Mouse (Mus musculus): Measurements from ENCODE around the gene Lix1.
A peak's percentile ranks its signal among the peaks of the same experiment; 100 is the strongest.
"Not testable (repeated sequence)": the region's sequence is repeated elsewhere in the genome, so short reads cannot be mapped to it uniquely, and the experiment has no call there.

Lix1 gene

DNA sequence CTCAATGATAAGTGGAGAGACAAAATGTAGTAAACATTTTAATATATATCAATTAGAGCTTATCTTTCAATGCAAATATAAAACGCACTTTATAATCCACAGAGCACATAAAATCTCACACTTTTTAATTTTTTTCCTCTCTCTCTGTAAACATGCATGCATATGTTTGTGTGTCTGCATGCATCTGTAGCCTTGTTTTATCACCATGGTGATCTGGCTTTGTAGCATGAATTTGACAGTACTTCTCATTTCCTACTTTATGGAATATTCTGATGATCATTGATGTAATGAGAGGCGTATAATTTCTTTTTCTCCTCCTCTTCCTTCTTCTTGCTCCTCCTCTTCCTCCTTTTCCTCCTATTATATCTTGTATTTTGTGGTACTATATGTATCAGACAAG lies 9.7 kb downstream of the Lix1 start:
- no peak for DNase-seq (ENCODE audit: low read depth)

DNA sequence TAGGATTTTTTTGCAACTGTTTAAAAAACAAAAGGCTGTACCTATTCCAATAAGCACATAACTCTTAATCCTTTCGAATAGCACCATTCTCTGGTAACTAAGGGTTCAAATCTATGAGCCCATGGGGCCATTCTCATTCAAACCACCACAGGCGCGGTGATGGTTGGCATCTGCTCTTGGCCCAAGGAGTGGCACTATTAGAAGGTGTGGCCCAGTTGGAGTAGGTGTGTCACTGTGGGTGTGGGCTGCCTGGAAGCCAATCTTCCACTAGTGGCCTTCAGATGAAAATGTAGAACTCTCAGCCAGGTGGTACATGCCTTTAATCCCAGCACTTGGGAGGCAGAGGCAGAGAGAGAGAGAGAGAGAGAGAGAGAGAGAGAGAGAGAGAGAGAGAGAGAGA lies 11.7 kb downstream of the Lix1 start:
- DNase-seq (ENCODE audit: low read depth) = no peak

DNA sequence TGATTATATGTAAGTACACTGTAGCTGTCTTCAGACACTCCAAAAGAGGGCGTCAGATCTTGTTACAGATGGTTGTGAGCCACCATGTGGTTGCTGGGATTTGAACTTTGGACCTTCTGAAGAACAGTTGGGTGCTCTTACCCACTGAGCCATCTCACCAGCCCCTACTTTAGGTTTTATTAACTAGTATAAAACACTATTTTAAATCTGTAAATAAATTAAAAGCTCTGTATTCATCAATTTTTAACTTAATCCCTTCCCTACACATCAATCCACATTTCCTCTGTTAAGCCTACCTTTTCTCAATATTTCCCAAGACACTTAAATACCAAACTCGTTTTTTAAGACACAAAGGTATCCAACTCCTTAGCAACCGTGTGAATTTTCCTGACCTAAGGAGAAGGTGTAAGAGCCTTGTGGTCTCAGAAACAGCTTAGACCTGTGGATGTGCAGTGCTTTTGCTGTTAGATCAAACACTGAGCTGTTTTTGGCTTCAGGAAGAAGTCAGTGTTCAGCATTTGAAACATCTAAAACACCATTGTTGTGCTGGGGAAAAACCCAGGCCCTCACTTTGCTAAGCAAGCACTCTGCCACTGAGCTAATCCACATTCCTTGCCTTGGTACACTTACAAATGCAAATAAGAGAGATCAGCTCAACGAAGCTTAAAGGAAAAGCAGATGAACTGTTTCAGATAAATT lies 22.3 kb downstream of the Lix1 start:
- DNase-seq (ENCODE audit: low read depth) = peak; percentile 28

DNA sequence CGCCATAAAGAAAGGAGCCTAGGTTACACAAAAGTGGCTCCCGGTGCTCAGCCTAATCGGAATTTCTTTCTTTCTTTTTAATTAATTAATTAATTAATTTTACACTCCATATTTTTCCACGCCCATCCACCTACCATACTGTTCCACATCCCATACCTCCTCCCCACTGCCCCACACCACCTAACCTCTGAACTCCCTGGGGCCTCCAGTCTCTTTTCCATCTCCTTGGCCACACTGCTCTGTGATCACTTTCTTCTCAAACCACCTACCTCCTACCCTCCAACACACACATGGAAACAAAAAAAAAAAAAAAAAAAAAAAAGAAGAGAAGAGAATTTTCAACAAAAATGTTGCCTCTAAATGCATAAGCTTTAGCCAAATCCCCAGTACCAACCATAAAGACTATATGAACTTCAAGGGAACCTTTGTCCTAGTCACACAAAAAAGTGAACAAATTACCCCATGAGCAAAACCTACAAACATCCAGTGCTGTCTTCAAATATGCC lies 22.9 kb downstream of the Lix1 start:
- DNase-seq (ENCODE audit: low read depth) = no peak

DNA sequence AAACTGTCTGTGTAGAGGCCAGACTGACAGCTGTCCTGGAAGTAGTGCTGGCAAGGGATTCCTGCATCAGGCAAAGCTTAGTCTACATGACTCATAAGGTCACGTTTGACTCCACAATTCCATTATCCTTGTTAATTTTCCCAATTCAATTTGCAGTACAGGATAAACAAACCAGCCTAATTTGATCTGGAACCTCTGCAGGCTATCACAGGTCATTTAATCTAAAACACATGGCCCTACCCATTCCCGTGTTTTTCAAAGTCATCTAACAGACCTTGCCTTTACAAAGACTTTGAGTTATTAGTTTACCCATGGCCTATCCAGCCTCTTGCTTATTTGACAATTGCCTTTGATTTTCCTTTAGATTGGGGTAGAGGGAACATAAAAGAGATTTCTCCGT lies 23.4 kb downstream of the Lix1 start:
- no peak for DNase-seq (ENCODE audit: low read depth)

DNA sequence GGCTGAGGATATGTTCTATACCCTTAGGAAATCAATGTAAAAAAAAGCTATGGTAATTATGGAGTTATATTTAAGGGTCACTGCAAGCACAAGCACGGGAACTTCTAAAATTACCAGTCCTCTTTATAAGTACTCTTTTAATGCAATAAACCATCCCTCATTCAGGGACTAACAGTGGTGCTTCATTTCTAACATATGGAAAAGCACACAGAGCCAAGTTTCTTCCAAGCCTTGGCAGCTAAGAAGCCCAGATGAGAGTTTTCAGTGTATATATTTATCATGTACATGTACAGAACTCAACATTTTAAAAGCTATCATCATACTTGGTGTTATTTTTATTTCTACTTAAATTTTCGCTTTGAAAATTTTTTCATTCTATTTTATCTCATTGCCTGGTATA lies 26.4 kb downstream of the Lix1 start:
- no peak for DNase-seq (ENCODE audit: low read depth)

DNA sequence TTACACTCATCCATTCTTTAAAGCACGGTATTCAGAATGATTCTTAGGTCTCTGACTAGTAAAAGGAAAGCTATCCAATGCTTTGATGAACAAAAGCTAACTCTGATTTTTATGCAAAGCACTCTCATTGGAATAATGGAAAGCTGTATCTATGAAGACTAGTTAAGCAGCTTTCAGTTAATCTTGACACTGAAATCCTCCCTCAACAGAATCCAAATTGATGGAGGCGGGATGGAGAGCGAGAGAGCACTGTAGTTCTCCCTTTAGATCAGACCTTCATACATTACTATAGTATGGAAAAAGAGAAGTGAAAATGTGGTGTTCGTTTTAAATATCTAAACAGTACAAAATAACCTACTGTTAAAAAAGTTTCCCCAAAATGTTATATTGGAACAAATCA lies 31.2 kb downstream of the Lix1 start:
- DNase-seq (ENCODE audit: low read depth) = no peak

DNA sequence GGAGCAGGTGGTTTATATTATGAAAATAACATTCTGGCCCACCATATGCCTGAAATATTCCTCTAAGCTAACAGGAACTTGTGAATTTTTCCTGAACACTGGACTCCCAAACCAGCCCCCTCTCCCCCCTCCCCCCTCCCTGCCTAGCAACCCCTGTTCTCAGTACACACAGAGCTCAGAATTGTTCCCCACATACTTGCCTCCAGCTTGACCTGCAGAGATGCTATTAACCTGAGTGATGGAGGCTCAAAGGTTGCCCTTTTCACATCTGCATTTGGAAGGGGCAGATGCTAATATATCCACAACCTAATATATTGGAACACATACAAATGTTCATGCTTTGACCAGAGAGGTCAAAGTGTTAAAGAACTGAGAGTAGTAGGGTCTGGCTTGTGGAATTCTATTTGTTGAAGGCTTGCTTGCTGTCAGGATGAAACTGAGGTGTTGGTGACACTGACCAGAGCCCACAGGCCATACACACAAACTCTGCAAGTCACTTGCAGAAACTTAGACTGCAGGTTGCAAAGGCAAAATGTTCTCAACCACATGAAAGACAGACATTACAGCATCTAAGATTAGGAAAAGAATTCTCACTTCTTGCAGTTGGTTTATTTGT lies 36.2 kb downstream of the Lix1 start:
- no peak for DNase-seq (ENCODE audit: low read depth)

DNA sequence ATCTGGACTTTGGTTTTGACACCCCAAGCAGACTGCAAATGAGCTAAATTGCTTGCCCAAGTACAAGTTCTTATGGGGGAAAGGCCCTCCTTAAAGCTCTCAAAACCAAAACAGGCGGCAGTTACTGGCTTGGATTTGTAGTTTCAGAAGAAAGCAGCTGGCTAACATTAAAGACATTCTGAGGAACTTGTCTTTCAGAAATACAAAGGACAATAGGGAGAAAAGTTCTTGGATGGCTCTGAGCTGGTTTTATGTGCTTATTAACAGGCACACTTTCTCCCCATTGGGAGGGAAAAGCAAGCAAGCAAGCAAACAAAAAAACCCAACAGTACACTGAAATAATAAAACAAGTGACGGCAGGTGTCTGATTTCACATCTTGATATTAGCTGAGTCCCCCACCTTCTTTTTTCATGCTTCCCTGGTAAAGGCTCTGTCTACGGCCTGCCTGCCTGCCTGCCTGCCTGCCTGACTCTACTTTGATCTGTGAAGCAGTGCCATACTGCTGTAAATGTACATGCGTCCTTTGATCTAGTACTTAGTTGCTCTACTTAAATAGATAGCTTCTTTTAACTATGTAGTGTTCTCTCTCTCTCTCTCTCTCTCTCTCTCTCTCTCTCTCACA lies 39.5 kb downstream of the Lix1 start:
- peak; percentile 47 for DNase-seq (ENCODE audit: low read depth)

DNA sequence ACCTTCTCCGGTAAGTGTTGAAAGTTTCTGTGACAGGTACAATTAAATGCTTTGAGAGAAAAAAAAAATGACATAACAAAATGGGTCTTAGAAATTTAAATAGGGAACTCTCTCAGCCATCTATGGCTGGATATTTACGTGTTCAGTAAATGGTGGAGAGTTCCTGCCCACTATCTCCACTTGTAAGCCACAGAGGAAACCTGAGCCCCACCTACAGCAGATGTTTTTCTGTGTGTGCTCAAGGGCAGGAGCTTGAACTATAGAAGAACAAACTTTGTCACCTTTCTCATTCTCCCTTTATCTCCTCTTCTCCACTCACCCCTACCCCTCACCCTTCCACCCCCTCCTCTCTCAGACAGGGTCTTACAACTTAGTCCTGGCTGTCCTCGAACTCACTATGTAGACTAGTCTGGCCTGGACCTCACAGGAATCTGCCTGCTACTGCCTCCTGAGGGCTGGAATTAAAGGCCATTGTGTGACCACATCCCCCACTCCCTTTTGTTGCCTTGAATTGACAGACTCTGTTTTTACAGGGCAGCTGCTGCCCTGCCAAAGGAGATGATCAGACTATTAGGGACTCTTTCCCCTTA lies 41.9 kb downstream of the Lix1 start:
- DNase-seq (ENCODE audit: low read depth) = peak; percentile 23

DNA sequence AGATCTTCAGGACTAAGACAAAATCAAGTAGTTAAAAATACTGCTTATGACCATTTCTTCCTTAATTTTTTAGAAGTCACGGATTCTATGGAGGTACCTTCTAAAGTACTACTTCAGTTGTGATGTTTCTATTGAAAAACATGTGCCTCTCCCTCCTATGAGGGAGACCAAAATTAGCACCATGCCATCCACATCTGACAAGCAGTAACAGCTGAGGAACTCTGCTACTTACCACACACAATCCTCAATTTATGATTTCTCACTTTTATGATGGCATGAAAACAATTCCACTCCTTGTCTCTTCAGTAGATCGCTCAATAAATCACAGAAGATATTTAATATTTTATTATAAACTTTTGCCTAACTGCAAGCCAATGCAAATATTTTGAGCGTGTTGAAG lies 44.2 kb downstream of the Lix1 start:
- DNase-seq (ENCODE audit: low read depth) = no peak

DNA sequence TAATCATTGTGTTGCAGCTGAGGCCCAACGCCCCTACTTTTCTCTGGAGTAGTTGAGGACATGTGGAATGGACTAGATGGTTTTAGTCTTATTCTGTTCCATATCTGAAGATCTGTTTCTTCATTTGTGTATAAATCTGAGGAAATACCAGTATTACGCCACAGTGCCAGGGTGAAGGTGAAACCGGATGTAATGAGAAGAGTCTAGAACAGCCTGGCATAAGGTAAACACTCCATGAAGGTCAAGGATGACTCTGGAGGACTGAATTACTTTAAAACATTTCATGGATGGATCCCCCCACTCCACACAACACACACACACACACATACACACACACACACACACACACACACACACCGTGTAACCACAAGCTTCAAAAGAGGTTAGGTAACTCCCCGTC lies 45.3 kb downstream of the Lix1 start:
- DNase-seq (ENCODE audit: low read depth) = no peak

DNA sequence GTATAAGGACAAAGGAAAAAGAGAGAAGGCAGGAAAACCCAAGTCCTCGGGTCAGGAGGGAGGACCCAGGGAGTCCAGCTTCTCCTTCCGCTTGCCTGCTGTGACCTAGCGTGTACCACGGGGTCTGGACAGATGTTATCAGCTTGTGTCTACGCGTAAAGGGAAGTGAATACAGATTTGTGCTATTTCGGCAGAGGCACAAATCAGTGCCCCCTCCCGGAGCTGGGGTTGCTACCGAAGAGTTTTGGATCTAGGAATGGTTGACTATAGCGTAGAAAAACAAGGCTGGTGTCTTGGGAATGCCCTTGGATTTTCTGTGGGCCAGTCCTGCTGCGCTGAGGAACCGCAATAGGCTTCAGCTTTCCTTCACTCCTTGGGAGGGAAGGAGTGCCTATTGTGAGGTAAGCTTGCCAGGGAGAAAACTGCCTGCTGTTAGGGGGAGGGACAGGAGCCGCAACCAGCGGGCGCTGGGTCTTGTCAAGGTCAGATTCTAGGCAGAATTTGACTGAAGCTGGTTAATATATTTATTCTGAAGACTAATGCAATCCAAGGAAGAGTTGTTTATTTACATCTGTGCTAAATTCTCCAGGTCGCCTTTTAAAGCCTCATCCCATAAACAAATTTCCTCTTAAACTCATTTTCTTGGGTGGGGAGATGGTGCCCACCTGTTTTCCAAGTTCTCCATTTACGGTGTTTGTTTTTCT lies 46.4 kb downstream of the Lix1 start:
- DNase-seq (ENCODE audit: low read depth) = peak; percentile 13

DNA sequence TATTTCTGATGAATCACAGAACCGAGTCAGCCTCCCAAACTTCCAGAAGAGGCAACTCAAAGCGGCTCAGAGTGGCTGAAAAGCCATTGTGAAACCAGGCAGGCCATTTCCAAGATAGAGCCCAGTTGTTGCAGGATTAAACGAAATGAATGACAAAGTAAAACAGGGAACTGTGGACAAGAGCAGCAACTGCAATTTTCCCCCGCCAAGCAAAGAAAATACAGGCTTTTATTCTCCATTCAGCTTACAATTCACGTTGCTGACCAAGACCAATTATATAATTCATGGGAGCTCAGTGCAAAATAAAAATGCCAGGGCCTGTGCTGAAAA lies 46.9 kb downstream of the Lix1 start:
- DNase-seq (ENCODE audit: low read depth) = no peak

DNA sequence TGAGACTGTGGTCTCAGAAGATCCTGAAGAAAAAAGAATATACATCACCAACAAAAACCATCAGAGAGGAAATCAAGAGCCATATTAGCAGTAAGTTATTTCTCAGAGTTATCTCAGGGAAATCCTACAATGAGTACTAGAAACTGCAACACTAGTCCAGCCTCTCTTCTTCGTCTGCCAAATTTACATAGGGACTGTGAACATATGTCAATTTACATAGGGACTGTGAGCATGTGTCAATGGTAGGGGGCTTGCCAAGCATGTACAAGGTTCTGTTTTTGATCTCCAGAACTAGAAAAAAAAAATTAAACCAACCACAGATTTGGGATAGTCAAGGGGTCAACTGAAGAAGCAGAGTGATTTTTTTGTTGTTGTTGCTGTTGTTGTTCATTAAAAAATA lies 48.6 kb downstream of the Lix1 start:
- DNase-seq (ENCODE audit: low read depth) = no peak

DNA sequence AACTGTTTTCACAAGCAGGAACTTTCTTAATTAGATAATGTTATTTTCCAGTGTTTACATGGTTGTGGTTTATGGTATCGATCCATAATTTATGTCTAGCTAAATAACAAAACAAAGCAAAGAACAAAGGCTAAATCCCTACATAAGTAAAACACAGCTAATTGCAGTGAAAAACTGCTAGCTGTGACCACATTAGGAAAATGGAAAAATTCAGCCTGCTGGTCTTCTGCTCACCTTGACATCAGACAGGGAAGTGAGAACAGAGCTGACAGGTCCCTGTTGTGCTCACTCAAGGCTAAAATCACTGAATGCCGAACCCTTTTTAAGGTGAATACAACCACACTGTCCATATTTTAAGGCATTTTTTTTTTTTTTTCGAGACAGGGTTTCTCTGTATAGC lies 50.1 kb downstream of the Lix1 start:
- no peak for DNase-seq (ENCODE audit: low read depth)

DNA sequence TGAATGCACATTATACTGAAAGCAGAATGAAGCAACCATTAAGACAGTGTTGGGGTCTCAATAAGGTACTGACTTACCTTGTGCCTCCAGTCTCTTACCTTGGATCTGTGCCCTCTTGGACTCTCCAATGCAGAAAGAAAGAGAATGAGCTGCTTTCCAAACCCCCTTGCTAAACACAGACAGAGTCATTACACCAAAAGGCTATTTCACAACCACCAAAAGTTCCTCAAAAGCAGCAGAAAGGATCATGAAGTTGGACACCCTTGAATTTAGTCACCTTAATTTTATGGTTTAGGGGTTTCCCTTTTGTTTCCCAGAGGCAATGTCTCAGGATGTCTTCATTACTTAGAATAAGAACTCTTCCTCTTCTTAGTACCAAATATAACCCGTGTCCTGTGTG lies 52.1 kb downstream of the Lix1 start:
- DNase-seq (ENCODE audit: low read depth) = no peak

DNA sequence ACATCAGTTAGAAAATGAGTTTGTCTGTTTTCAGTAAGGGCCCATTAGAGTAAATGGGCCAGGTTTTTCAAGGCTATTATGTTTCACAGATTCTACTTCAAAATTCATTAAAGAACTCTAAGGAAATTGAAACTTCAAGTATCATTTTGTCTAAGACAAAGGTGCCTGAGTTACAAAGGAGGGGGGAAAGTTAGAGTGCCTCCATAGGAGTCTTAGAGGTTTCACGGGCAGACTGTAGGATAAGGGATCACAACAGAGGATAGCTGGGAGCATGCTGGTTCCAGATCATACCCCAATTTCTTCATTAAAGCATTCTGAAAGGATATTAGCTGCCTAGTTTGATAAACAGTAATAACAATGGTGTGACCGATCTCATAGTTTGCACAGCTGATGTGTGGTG lies 83.3 kb downstream of the Lix1 start:
- DNase-seq (ENCODE audit: low read depth) = no peak

DNA sequence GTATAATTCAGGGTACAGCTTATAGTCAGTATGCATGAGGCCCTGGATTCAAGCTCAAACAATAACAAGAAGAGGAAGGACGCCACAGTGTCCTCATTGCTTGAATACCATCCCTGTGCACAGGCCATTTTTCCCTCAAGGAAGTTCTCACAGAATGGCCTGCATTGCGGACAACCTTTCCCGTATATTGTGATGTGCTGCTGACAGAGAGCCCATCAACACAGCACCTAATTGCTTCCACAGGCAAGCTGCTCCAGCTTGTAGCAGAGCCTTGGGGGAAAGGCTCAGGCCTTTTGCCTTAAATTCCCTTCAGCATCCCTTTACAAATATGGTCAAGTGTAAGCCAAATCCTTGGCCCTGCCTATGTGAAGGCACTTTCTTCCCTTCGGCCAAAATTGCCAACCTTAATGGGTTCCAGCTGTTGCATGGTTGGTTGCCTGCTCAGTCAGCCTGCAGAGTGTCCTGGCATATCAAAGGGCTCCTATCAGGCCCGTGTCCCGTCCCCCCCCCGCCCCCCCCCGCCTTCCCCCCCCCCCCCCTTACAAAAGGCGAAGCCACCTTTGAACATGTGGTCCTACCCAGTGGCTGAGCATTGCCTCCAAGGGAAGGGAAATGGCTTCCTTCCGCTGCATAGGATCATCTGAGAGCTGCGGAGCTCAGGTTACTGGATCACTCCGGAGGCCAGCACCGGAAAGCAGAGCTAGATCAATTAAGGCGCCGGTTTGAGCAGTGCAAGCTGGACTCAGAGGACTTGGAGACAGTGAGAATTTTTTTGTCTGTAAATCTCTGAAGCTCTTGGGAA lies 88.5 kb downstream of the Lix1 start:
- no peak for DNase-seq (ENCODE audit: low read depth)

DNA sequence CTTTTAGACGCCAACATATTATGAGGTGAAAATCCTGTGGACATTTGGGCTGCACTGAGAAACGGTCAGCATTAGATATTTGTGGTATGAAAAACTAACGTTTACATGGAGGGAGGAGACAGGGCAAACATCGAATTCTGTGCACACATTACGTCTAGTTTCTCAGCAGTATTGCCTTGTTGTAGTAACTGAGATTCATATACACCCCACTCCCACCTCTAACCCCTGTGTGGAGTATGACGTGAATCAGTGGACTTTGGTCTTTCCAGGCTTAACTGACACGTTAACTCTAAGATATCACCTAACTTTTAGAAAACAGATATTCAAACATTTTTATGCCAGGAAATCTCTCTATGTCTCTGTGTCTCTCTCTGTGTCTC lies 89.1 kb downstream of the Lix1 start:
- no peak for DNase-seq (ENCODE audit: low read depth)

DNA sequence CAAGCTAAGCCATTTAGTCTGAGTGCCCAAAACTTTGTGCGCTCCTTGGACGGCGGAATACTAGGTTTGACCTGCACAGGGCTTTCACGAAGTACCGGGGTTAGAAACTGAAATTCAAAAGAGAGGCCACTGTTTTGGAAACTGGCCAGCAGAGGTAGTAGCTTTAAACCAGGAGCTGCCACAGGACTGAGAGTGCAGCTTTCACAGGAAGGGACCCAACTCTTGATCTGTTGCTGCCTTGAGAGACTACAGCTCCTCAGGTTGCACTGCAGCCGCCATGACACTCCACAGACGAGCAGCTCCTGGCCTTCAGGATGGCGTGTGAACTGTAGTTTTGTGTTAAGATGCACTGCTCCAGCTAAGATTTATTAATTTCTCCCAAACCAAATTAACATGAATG lies 89.6 kb downstream of the Lix1 start:
- DNase-seq (ENCODE audit: low read depth) = no peak

DNA sequence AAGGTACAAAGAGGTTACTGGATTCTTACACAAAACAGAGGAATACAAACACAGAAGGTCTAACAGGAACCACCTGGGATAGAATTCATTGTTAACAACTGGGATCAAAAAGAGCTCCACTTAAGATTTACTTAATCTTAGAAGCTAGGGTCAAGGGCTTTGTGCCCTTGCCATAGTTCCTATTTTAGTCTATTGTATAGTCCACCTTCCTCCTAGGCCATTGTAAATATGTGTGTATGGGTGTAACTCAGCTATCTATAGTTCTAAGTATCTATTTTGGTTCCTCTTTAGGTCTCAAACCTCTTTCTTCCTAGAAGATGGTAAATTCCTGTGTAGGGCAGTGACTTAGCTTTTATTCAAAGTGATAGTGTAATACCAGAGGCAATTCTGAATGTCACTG lies 93.8 kb downstream of the Lix1 start:
- not testable (repeated sequence) for DNase-seq (ENCODE audit: low read depth)
